Mouse (Mus musculus): ENCODE results near the gene Fancg. TPM values are rescaled to one million over a fixed set of nuclear protein-coding genes. Genes with fewer than 3 reads are reported as not detected.

The Fancg gene
- polyA plus RNA-seq (2012; fragmentation: generic; extraction: Trizol) = 3.2 TPM
- long read RNA-seq, experiment 1, partial matches to known transcripts = 2 of 5 reads
- long read RNA-seq, experiment 1, other reads (novel, unspliced or antisense) = 2 of 5 reads
- long read RNA-seq, experiment 2, transcript Fancg-201 (14 exons, 2,771 nt) = major isoform, 5 of 13 reads
- long read RNA-seq, experiment 2, partial matches to known transcripts = 1 of 13 reads
- long read RNA-seq, experiment 2, other reads (novel, unspliced or antisense) = 7 of 13 reads

GRCm38 (mm10) chr4:43010161-43011038 is at the start of gene Fancg:
Gene Fancg (minus strand): TSS chr4:43010506.
- Histone ChIP-seq H3K79me2 (ENCODE audit: control insufficient read depth, insufficient read depth) (no peaks in the 10 kb centered on the region), H3K27me3 (ENCODE audit: control insufficient read depth, insufficient read depth, insufficient read length) (no peaks in the 10 kb centered on the region), H3K79me3 (ENCODE audit: low read depth) (no peaks in the 10 kb centered on the region), H3K4me3 (ENCODE audit: insufficient read depth, poor library complexity, severe bottlenecking) (peak within 1 kb of the TSS; percentile 42), H3K36me3 (ENCODE audit: control insufficient read depth, insufficient read depth) (no peaks in the 10 kb centered on the region), H3ac (ENCODE audit: control insufficient read depth, insufficient read length, low read depth) (peak within 1 kb of the TSS; percentile 78)
- no peak for TF ChIP-seq MYOD1 (IDR thresholded peaks at IDR 0.05; ENCODE audit: control insufficient read depth, insufficient read length, low read depth)
- TF ChIP-seq USF1 (IDR thresholded peaks at IDR 0.05; ENCODE audit: low read depth) = no peak
- TF ChIP-seq CEBPB (IDR thresholded peaks at IDR 0.05; ENCODE audit: low read depth) = no peak
- no peak for TF ChIP-seq CTCF (IDR thresholded peaks at IDR 0.05; ENCODE audit: control insufficient read depth, insufficient read depth, insufficient read length)
- no peak for TF ChIP-seq MAX (IDR thresholded peaks at IDR 0.05)
- no peak for TF ChIP-seq FOSL1 (IDR thresholded peaks at IDR 0.05; ENCODE audit: insufficient read depth, low read length, poor library complexity, severe bottlenecking)
- no peak for TF ChIP-seq MYOG (IDR thresholded peaks at IDR 0.05; ENCODE audit: control insufficient read depth, extremely low read depth, insufficient read length)

DNA sequence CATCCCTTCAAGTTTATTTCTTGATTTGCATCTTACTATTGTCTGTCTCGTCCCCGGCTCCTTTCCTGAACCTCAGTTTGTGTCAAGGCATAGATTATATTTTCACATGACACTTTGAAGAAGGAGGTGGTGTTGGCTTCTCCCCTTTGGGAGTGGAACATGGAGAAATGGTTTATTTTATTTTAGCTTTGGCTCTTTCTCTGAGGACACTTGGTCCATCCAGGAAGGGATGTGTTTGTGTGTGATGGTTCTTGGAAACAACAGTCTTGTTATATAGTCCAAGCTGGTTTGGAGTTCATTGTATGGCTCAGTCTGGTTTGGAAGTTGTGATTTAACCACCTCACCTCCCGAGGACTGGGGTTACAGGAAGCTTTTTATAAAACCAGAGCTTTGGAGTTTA is 49.4 kb upstream of the Fancg start:
- Histone ChIP-seq H3K79me2 (ENCODE audit: control insufficient read depth, insufficient read depth) (no peaks in the 10 kb centered on the region), H3K27me3 (ENCODE audit: control insufficient read depth, insufficient read depth, insufficient read length) (peaks cover 17% of the 10 kb centered on the region), H3K4me3 (ENCODE audit: insufficient read depth, poor library complexity, severe bottlenecking) (no peak overlapping the region), H3ac (ENCODE audit: control insufficient read depth, insufficient read length, low read depth) (no peak overlapping the region), H3K79me3 (ENCODE audit: low read depth) (no peaks in the 10 kb centered on the region), H3K36me3 (ENCODE audit: control insufficient read depth, insufficient read depth) (no peaks in the 10 kb centered on the region)
- no peak for TF ChIP-seq MYOD1 (IDR thresholded peaks at IDR 0.05; ENCODE audit: control insufficient read depth, insufficient read length, low read depth)
- no peak for TF ChIP-seq CTCF (IDR thresholded peaks at IDR 0.05; ENCODE audit: control insufficient read depth, insufficient read depth, insufficient read length)
- TF ChIP-seq MYOG (IDR thresholded peaks at IDR 0.05; ENCODE audit: control insufficient read depth, extremely low read depth, insufficient read length) = no peak
- TF ChIP-seq MAX (IDR thresholded peaks at IDR 0.05) = no peak

DNA sequence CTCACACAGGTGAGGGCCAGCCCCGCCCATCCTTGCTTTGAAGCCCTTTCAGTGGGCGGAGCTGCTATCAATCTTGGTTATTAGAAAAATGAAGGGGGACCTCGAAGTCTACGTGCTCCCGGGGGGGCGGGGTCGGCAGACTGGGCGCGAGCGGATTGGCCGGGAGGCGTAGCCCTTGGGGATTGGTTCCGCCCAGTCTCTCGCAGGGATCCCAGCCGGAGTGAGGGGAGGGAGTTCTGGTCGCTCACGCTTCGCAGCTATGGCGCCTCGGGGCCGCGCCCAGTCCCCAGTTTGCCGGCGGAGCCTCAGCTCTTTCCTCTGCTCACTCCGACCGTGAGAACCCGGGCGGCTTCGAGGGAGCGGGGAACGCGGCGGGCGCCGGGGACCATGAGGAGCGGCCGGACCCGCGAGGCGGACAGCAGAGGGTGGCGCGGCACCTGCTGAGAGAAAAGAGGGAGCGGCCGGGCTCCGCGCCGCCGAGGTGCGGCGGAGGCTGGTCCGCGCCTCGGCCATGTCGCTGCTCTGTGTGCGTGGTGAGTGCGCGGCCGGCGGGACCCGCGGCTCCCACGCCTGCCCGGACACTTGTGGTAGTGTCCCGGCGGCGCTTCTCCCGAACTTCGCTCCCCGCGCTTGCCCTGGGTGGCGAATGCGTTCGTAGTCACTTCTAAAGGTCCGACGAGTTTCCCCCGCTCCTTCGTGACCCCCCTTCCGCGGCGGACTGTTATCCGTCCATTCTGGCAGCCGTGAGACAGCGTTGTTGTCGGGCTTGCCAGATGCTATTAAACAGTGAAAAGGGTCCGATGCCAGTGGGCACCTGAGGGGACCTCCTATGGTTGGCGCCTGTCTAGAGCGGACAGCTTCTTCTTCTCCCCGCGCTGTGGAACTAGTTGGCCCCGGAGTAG is 48.7 kb upstream of the Fancg start, which contains the start of gene Unc13b:
TSS of gene Unc13b (plus strand) at position 201 of the 902 bp plus-strand sequence.
- H3ac ChIP-seq (ENCODE audit: control insufficient read depth, insufficient read length, low read depth) = no peak within 1 kb of the TSS

DNA sequence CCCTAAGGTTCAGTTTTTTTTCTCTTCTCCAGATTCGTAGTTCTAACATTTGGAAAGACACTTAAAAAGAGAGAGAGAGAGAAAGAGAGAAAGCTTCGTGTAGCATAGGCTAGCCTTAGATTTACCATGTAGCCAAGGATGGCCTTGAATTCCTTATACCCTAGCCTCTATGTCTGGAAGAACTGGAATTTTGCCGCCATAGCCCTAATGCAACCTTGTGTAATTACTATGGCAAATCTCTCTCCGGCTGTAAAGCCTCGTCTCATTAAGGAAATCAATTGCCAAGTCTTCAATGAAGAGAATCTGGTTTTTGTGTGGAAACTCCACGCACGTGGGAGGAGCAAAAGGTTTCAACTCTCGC is 48.1 kb upstream of the Fancg start:
- H3K36me3 ChIP-seq (ENCODE audit: control insufficient read depth, insufficient read depth) = no peaks in the 10 kb centered on the region
- TF ChIP-seq CTCF (IDR thresholded peaks at IDR 0.05; ENCODE audit: control insufficient read depth, insufficient read depth, insufficient read length) = no peak
- no peak for TF ChIP-seq MYOD1 (IDR thresholded peaks at IDR 0.05; ENCODE audit: control insufficient read depth, insufficient read length, low read depth)
- TF ChIP-seq USF1 (IDR thresholded peaks at IDR 0.05; ENCODE audit: low read depth) = no peak
- no peak for TF ChIP-seq MYOG (IDR thresholded peaks at IDR 0.05; ENCODE audit: control insufficient read depth, extremely low read depth, insufficient read length)
- TF ChIP-seq FOSL1 (IDR thresholded peaks at IDR 0.05; ENCODE audit: insufficient read depth, low read length, poor library complexity, severe bottlenecking) = no peak
- TF ChIP-seq MAX (IDR thresholded peaks at IDR 0.05) = no peak
- TF ChIP-seq CEBPB (IDR thresholded peaks at IDR 0.05; ENCODE audit: low read depth) = no peak
- no peak overlapping the region for H3K4me3 ChIP-seq (ENCODE audit: insufficient read depth, poor library complexity, severe bottlenecking)
- H3K79me3 ChIP-seq (ENCODE audit: low read depth) = no peaks in the 10 kb centered on the region
- H3ac ChIP-seq (ENCODE audit: control insufficient read depth, insufficient read length, low read depth) = no peak overlapping the region
- no peaks in the 10 kb centered on the region for H3K79me2 ChIP-seq (ENCODE audit: control insufficient read depth, insufficient read depth)
- H3K27me3 ChIP-seq (ENCODE audit: control insufficient read depth, insufficient read depth, insufficient read length) = peaks cover 17% of the 10 kb centered on the region

More for the DNA sequence above, 48.7 kb upstream of the Fancg start, which contains the start of gene Unc13b:
- Histone ChIP-seq H3K36me3 (ENCODE audit: control insufficient read depth, insufficient read depth) (no peaks in the 10 kb centered on the region), H3K4me3 (ENCODE audit: insufficient read depth, poor library complexity, severe bottlenecking) (no peak within 1 kb of the TSS), H3K79me3 (ENCODE audit: low read depth) (no peaks in the 10 kb centered on the region), H3K79me2 (ENCODE audit: control insufficient read depth, insufficient read depth) (no peaks in the 10 kb centered on the region), H3K27me3 (ENCODE audit: control insufficient read depth, insufficient read depth, insufficient read length) (peaks cover 17% of the 10 kb centered on the region)
- no peak for TF ChIP-seq MYOG (IDR thresholded peaks at IDR 0.05; ENCODE audit: control insufficient read depth, extremely low read depth, insufficient read length)
- no peak for TF ChIP-seq MAX (IDR thresholded peaks at IDR 0.05)
- no peak for TF ChIP-seq MYOD1 (IDR thresholded peaks at IDR 0.05; ENCODE audit: control insufficient read depth, insufficient read length, low read depth)
- no peak for TF ChIP-seq CEBPB (IDR thresholded peaks at IDR 0.05; ENCODE audit: low read depth)
- TF ChIP-seq CTCF (IDR thresholded peaks at IDR 0.05; ENCODE audit: control insufficient read depth, insufficient read depth, insufficient read length) = no peak
- TF ChIP-seq FOSL1 (IDR thresholded peaks at IDR 0.05; ENCODE audit: insufficient read depth, low read length, poor library complexity, severe bottlenecking) = no peak

DNA sequence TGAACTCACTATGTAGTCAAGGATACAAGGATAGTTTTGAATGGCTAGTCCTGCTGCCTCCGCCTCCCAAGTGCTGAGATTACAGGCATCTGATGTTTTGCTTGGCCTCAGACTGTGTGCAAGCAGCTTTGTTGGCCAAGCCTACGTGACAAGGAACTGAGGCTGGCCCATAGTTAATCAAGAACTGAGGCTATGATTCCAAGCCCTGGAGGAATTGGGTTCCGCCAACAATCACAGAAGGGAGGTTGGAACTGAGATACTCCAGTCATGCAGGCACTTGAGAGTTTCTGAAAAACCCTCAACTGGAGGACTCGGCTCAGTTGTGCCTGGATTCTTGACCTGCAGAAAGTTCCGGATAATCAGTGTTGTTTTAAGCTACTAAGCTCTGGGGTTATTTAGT is 47.3 kb upstream of the Fancg start:
- H3K4me3 ChIP-seq (ENCODE audit: insufficient read depth, poor library complexity, severe bottlenecking) = no peak overlapping the region
- no peaks in the 10 kb centered on the region for H3K36me3 ChIP-seq (ENCODE audit: control insufficient read depth, insufficient read depth)
- TF ChIP-seq MYOG (IDR thresholded peaks at IDR 0.05; ENCODE audit: control insufficient read depth, extremely low read depth, insufficient read length) (no peak), FOSL1 (IDR thresholded peaks at IDR 0.05; ENCODE audit: insufficient read depth, low read length, poor library complexity, severe bottlenecking) (no peak), CTCF (IDR thresholded peaks at IDR 0.05; ENCODE audit: control insufficient read depth, insufficient read depth, insufficient read length) (no peak), USF1 (IDR thresholded peaks at IDR 0.05; ENCODE audit: low read depth) (no peak), MAX (IDR thresholded peaks at IDR 0.05) (no peak)
- H3K79me3 ChIP-seq (ENCODE audit: low read depth) = no peaks in the 10 kb centered on the region
- H3ac ChIP-seq (ENCODE audit: control insufficient read depth, insufficient read length, low read depth) = no peak overlapping the region
- H3K27me3 ChIP-seq (ENCODE audit: control insufficient read depth, insufficient read depth, insufficient read length) = peaks cover 17% of the 10 kb centered on the region
- H3K79me2 ChIP-seq (ENCODE audit: control insufficient read depth, insufficient read depth) = no peaks in the 10 kb centered on the region

Measured in C2C12 (cell line).